Mouse (Mus musculus) heart, embryonic 11.5 days (tissue): ENCODE measurements around the gene Mical2. TPM values are rescaled to one million over a fixed set of nuclear protein-coding genes. Genes with fewer than 3 reads are reported as not detected.
A peak's percentile ranks its signal among the peaks of the same experiment; 100 is the strongest.

Source experiments
- ATAC-seq: fragments of 200-750 bp; cut with Nextera tagmentation; replicated peaks from 2 replicates; pipeline ENCODE4 v1.8.0; 2017; ENCODE audit warnings: moderate library complexity; ENCODE audit not compliant: insufficient number of reproducible peaks, low FRiP score, low TSS enrichment
- H3K27ac ChIP-seq: fragments of 300-500 bp; sonication (generic); 2 replicates; pipeline ENCODE4 v1.5.1; 2014; ENCODE audit warnings: mild to moderate bottlenecking, low read depth, low read length
- H3K27me3 ChIP-seq: fragments of 300-500 bp; sonication (generic); 2 replicates; pipeline ENCODE4 v1.6.1; 2014; ENCODE audit warnings: mild to moderate bottlenecking, low read length, mixed read lengths; ENCODE audit not compliant: control insufficient read depth, insufficient read depth
- H3K36me3 ChIP-seq: fragments of 300-500 bp; sonication (generic); 2 replicates; pipeline ENCODE4 v1.6.1; 2014; ENCODE audit warnings: mild to moderate bottlenecking, low read length, moderate library complexity, mixed read lengths; ENCODE audit not compliant: control insufficient read depth, insufficient read depth
- H3K4me1 ChIP-seq: fragments of 300-500 bp; sonication (generic); 2 replicates; pipeline ENCODE4 v1.6.1; 2014; ENCODE audit warnings: low read length; ENCODE audit not compliant: control insufficient read depth, insufficient read depth
- H3K4me2 ChIP-seq: fragments of 300-500 bp; sonication (generic); 2 replicates; pipeline ENCODE4 v1.6.1; 2014; ENCODE audit warnings: mild to moderate bottlenecking, moderate library complexity
- H3K4me3 ChIP-seq: fragments of 300-500 bp; sonication (generic); 2 replicates; pipeline ENCODE4 v1.5.1; 2014; ENCODE audit warnings: low read depth, low read length
- H3K9ac ChIP-seq: fragments of 300-500 bp; sonication (generic); 2 replicates; pipeline ENCODE4 v1.6.1; 2014; ENCODE audit warnings: mild to moderate bottlenecking, low read depth, low read length, moderate library complexity
- H3K9me3 ChIP-seq: fragments of 300-500 bp; sonication (generic); replicated peaks from 2 replicates; pipeline ENCODE4 v1.6.1; 2016; ENCODE audit warnings: low read length; ENCODE audit not compliant: control insufficient read depth
- WGBS: fragments of 180-500 bp; shearing (Covaris S2); extraction: QIAGEN DNeasy Blood & Tissue Kit; methylation state at CpG from one replicate; pipeline ENCODE4 v1.1.7; 2014; ENCODE audit not compliant: insufficient replicate concordance; 5-methylcytosine and 5-hydroxymethylcytosine counted together
- polyA plus RNA-seq: library from polyadenylated mRNA; unstranded; fragments of >200 nt; fragmentation: Nextera tagmentation; extraction: Ambion mirVana; gene quantifications from 2 replicates; pipeline ENCODE4 v1.2.1, GENCODE M21; 2014

Mical2 gene
- polyA plus RNA-seq, 1 experiment from 2014 or later = 117 TPM

DNA sequence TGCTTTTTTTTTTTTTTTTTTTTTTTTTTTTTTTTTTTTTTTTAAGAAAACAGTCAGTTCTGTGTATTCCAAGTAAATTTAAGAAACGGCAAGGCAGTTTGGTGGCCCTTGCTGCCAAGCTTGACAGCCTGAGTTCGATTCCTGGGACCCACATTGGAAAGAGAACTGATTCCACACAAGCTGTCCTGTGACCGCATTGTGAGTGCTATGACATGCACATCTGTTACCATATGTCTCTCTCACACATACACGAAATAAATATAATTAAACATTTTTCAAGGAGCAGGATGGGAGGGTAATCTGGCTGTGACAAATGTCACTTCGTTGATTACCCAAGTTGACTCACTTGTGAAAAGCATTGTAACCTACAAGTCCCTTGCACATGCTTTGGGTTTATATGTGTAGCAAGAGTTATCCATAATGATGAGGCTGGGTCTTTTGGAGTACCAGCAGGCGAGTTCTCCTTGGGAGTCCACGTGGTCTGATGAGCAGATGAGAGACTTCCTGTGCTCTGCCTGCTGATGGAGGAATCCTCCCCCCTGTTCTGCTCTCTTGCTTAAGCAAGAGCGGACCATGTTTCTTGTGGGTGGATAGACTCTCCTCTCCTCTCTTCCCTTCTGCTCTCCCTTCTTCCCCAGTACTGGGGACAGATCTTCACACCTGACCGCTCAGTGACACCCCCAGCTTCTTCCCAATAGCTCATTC, 58.1 kb downstream of the Mical2 start:
- Histone ChIP-seq H3K36me3 (no peaks in the 10 kb centered on the region), H3K9ac (no peak overlapping the region), H3K4me3 (no peak overlapping the region), H3K27ac (peak overlapping the region; percentile 36; the same call in 1 of the 2 replicates), H3K9me3 (no peaks in the 10 kb centered on the region), H3K27me3 (no peaks in the 10 kb centered on the region), H3K4me2 (no peak overlapping the region), H3K4me1 (peaks cover 81% of the 10 kb centered on the region)
- ATAC-seq = no peak
- 69% methylated on average over 9 of the region's 9 CpGs for WGBS

DNA sequence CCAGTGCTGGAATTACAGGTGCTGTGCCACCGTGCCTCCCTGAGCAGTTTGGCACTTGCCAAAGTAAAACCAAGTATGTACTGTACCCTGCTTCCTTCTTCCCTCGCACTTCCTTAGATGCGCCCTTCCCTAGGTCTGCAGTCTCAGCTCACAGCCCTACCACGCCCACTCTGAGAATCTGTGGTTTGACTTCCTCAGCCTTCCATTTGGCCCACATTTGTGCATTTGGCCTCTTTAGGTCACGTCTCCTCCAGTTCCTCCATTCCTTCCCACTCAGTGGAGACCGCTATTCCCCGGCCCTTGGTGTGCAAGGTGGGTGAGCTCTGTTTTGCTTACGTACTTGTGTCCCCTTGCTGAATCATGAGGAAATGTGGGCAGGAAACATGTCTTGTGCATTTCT, 59.9 kb downstream of the Mical2 start:
- no peak overlapping the region for H3K4me2 ChIP-seq
- H3K9me3 ChIP-seq = no peaks in the 10 kb centered on the region
- 80% methylated on average over 8 of the region's 8 CpGs for WGBS
- no peak overlapping the region for H3K4me3 ChIP-seq
- H3K36me3 ChIP-seq = no peaks in the 10 kb centered on the region
- H3K27me3 ChIP-seq = no peaks in the 10 kb centered on the region
- H3K4me1 ChIP-seq = peaks cover 84% of the 10 kb centered on the region
- H3K9ac ChIP-seq = no peak overlapping the region
- no peak for ATAC-seq
- peak overlapping the region; percentile 42; the same call in 1 of the 2 replicates for H3K27ac ChIP-seq

DNA sequence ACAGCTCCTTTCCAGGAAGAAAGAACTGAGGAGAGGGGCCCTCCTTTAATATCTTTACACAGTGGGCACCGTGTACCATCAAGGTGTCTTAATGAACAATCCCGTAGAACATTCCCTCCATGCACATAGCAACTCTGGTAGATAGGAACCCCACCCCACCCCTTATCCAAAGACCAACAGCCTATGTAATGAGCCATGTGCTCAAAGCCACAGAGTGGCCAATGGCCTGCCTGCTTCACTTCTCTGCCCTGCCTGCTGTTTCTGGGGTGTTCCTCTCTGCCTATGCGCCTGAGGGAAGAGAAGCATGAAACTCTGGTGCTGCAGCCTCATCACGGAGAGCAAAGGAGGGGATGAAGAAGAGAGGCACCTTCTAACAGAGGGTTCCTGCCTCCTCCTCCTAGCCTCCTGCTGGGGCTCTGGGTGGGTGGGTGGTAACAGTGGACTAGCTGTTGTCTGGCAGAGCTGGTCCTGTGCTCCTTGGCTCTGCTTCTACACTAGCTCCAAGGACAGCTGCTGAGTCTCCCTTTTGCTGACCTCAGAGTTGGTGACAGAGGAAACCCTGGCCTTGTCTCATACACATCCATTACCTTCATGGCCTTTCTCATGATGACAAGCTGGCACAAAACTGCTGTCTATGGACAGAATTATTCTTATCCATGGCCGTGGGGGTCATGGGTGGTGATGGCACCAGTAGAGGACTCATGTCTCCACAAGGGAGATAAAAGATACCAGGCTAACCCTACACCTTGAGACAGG, 62.9 kb downstream of the Mical2 start:
- Histone ChIP-seq H3K36me3 (no peaks in the 10 kb centered on the region), H3K4me2 (no peak overlapping the region), H3K4me3 (no peak overlapping the region), H3K9me3 (no peaks in the 10 kb centered on the region), H3K9ac (peak overlapping the region; percentile 49; the same call in 1 of the 2 replicates), H3K27ac (peak overlapping the region; percentile 67), H3K27me3 (no peaks in the 10 kb centered on the region), H3K4me1 (peaks cover 79% of the 10 kb centered on the region)
- ATAC-seq = no peak
- WGBS = 71% methylated on average over 5 of the region's 5 CpGs

DNA sequence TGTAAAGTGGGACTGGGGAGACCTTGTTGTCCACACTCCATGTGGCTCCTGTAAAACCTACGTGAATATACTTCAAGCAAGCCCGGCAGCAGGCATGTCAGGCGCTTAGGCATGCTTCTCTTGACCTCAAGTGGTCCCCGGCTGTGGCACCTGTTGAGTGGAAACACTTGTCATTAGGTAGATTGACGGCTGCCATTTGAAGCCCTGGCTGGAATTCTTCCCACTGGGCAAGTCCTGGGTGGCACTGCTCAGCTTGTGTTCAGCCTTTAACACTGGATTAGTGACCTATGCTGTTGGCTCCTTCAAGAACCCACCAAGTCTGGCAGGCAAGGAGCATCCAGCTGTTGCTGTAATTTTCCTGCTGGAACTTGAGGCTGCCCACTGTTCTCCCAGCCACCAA, 63.9 kb downstream of the Mical2 start:
- peaks cover 77% of the 10 kb centered on the region for H3K4me1 ChIP-seq
- no peak overlapping the region for H3K4me3 ChIP-seq
- peak overlapping the region; percentile 49; the same call in 1 of the 2 replicates for H3K9ac ChIP-seq
- no peak for ATAC-seq
- H3K27me3 ChIP-seq = no peaks in the 10 kb centered on the region
- peak overlapping the region; percentile 67 for H3K27ac ChIP-seq
- no peaks in the 10 kb centered on the region for H3K36me3 ChIP-seq
- H3K9me3 ChIP-seq = no peaks in the 10 kb centered on the region
- H3K4me2 ChIP-seq = no peak overlapping the region
- WGBS = 30% methylated on average over 5 of the region's 5 CpGs

DNA sequence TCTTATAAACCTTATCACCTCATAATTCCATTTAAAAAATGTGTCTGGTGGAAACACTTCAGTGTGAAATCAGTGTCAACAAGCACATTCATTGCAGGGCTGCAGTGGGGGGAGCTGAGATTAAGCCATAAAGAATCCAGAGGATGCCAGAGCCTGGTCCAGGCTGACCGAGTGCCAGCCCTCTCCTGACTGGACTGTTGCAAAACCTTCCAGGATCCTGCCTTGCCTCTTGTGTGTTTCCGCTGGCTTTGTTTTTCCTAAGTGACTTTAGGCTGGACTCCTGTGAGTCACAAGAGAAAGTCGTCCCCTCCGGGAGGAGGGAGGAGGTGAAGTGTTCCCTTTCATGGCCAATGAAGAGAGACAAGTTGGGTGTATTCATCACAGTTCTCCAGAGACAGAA, 64.3 kb downstream of the Mical2 start:
- Histone ChIP-seq H3K9me3 (no peaks in the 10 kb centered on the region), H3K4me1 (peaks cover 77% of the 10 kb centered on the region), H3K27me3 (no peaks in the 10 kb centered on the region), H3K4me2 (no peak overlapping the region), H3K36me3 (no peaks in the 10 kb centered on the region), H3K27ac (peak overlapping the region; percentile 67), H3K9ac (no peak overlapping the region), H3K4me3 (no peak overlapping the region)
- 25% methylated on average over 4 of the region's 4 CpGs for WGBS
- peak; percentile 44; the same call in 1 of the 2 replicates for ATAC-seq

DNA sequence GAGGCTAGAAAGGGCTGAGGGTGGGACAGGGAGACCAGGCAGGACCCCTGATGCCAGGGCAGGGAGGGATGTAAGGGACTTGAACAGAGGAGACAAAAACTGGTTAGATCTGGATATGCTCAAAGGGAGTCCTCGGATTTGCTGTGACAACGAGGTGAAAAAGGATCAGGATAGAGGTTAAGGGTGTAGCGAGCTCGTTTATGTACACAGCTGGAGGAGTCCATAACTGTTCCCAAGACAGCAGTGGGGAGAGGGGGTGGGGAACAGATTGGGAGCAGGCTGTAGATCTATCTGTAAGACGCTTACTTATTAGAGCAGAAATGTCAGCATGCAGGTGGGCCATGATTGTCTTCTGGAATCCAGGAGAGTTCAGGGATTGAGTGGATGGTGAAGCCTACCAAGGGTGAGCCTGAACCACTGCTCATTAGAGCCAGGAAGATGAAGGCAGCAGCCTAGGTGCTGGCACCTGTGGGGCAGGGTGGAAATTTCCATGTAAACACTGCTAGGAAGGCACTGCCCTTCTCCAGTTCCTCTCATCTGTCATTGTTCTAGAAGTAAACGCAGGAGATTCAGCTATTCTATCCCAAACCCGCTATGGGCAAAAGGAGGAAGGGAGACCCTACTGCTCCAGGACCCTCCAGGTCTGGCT, 67.9 kb downstream of the Mical2 start:
- Histone ChIP-seq H3K9me3 (no peaks in the 10 kb centered on the region), H3K4me3 (no peak overlapping the region), H3K4me2 (no peak overlapping the region), H3K36me3 (peaks cover 2% of the 10 kb centered on the region; the same call in 1 of the 2 replicates), H3K9ac (0 out of 2 replicates have a peak overlapping the region, but pooled peaks have one; percentile 1), H3K4me1 (peaks cover 78% of the 10 kb centered on the region), H3K27me3 (no peaks in the 10 kb centered on the region), H3K27ac (peak overlapping the region; percentile 63)
- no peak for ATAC-seq
- 56% methylated on average over 7 of the region's 7 CpGs for WGBS

DNA sequence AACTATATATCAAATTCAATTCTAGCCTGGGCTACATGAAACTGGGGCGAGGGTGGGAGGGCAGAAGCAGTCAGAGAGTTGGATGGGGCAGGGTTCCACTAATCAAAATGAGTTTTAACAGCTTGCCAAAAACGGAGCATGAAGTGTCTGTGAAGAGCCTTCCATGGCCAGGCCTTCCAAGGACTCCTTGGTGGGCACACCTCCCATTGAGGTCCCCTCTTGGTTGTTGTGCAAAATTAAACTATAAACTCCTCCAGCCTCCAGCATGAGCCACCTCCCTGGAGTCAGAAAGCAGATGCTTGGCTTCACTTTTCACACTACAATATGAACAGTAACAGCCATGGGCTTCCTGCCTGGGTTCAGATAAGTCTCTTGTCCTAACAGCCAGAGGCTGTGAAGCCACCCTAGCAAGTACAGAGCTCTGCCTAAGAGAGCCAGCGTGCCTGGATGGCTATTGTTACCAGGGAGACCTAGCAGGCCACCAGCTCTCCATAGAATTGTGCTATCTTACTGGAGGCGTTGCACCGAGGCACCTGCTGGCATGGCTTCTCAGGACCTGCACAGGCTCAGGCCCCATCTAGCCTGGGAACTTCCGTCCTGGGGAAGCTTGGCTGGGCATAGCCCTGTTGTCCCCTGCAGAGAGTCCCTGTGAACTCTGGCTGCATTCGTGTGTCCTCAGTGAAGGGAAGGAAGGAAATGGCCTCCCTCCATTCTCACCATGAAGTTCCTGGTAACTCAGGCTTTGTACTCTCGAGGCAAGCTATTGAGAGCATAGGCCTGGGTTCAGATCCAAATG, 70.0 kb downstream of the Mical2 start:
- H3K27ac ChIP-seq = peak overlapping the region; percentile 96
- no peaks in the 10 kb centered on the region for H3K9me3 ChIP-seq
- ATAC-seq = no peak
- no peaks in the 10 kb centered on the region for H3K27me3 ChIP-seq
- no peak overlapping the region for H3K4me2 ChIP-seq
- peaks cover 71% of the 10 kb centered on the region for H3K4me1 ChIP-seq
- H3K9ac ChIP-seq = no peak overlapping the region
- 48% methylated on average over 8 of the region's 8 CpGs for WGBS
- peaks cover 2% of the 10 kb centered on the region; the same call in 1 of the 2 replicates for H3K36me3 ChIP-seq
- no peak overlapping the region for H3K4me3 ChIP-seq

DNA sequence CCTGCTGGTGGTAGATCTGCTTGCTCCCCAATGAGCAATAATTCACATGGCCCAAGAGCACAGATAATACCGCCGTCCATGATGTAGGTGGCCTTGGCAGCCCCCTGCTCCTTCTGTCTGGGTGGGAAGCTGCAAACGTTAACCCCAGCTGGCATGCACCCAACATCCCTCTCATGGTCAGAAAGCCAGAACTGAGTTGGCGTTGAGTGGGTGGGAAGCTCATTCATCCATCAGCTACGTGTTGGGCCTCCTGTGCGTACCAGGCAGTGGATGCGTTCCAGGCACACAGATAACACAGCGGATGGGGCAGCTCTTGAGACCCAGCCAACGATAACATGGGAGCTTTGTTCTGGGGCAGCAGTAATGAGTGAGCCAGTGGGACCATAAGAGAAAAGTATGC, 72.4 kb downstream of the Mical2 start:
- H3K9ac ChIP-seq = peak overlapping the region; percentile 39; the same call in 1 of the 2 replicates
- 17% methylated on average over 9 of the region's 9 CpGs for WGBS
- peak; percentile 82 for ATAC-seq

More for the DNA sequence above, 72.4 kb downstream of the Mical2 start:
- H3K4me1 ChIP-seq = peaks cover 62% of the 10 kb centered on the region
- H3K36me3 ChIP-seq = peaks cover 2% of the 10 kb centered on the region; the same call in 1 of the 2 replicates
- no peaks in the 10 kb centered on the region for H3K27me3 ChIP-seq
- H3K4me2 ChIP-seq = peak overlapping the region; percentile 22; the same call in 1 of the 2 replicates
- H3K9me3 ChIP-seq = no peaks in the 10 kb centered on the region
- no peak overlapping the region for H3K4me3 ChIP-seq
- H3K27ac ChIP-seq = peak overlapping the region; percentile 96
